Mouse (Mus musculus) ES-E14 (cell line): ENCODE data around the gene Ctns.
A peak's percentile ranks its signal among the peaks of the same experiment; 100 is the strongest.

Experiments used
- CHD2 ChIP-seq: IDR thresholded peaks from 2 replicates; pipeline ENCODE4 v1.6.1; 2014; ENCODE audit warnings: mild to moderate bottlenecking, low read depth, low read length, inconsistent platforms
- HCFC1 ChIP-seq: IDR thresholded peaks from 2 replicates; pipeline ENCODE4 v1.6.1; 2012; ENCODE audit warnings: low read length, inconsistent platforms, borderline replicate concordance; ENCODE audit not compliant: insufficient read depth
- MAFK ChIP-seq: IDR thresholded peaks from 2 replicates; pipeline ENCODE4 v1.6.1; 2014; ENCODE audit warnings: mild to moderate bottlenecking, low read depth, low read length, inconsistent platforms; ENCODE audit not compliant: insufficient read depth
- ZC3H11A ChIP-seq: IDR thresholded peaks from 2 replicates; pipeline ENCODE4 v1.6.1; 2012; ENCODE audit warnings: low read depth, mild to moderate bottlenecking, inconsistent platforms, low read length, borderline replicate concordance
- ZNF384 ChIP-seq: IDR thresholded peaks from 2 replicates; pipeline ENCODE4 v1.6.1; 2012; ENCODE audit warnings: low read depth, low read length, inconsistent platforms

- TF ChIP-seq ZC3H11A (no peak), ZNF384 (no peak), CHD2 (no peak), MAFK (no peak), HCFC1 (peak; percentile 46; the same call in 1 of the 2 replicates)
These were observed 38.7 kb downstream of the Ctns start, which contains the start of gene P2rx5 for GRCm38 (mm10) chr11:73159957-73160810.
